Mouse (Mus musculus) heart, postnatal 14 days (tissue): ENCODE results near the gene Tectb. TPM values are rescaled to one million over a fixed set of nuclear protein-coding genes. Genes with fewer than 3 reads are reported as not detected.
"Not testable (repeated sequence)": the region's sequence is repeated elsewhere in the genome, so short reads cannot be mapped to it uniquely, and the experiment has no call there.

Source experiments
- DNase-seq, 2 experiments: peaks; one replicate each; pipeline ENCODE4 v3.0.0; 2021 to 2022
- intact Hi-C: fragments of 180-260 bp; cut with DNase I; formaldehyde crosslinking; loops from one replicate; pipeline ENCODE4 v1.15.1; 2025
- total RNA-seq, 2 experiments: library from RNA; stranded (reverse); gene quantifications; 2 replicates each; pipeline ENCODE4 v1.2.3; 2021

Gene Tectb
- total RNA-seq, 2 experiments from 2014 or later: 0.17 to 0.72 TPM

DNA sequence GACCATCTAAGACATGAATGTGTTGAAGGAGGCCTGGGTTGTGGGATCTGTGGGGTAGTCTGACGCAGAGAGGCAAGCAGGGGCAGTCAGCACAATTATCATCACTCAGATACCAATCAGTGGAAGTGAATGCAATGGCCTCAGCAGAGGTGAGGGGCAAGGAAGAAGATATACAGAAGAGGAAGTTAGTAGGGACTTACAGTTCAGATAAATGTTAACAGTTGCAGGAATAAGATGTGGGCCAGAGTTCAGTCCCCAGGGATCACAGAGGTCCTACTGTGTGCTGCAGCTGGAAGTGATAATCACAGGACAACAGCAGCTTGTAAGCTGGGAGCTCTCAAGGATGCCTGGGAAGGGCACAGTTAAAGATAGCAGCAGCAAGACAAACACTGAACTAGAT is 16.4 kb upstream of the Tectb start:
- intact Hi-C loops: no loop called here
- no peak for DNase-seq

DNA sequence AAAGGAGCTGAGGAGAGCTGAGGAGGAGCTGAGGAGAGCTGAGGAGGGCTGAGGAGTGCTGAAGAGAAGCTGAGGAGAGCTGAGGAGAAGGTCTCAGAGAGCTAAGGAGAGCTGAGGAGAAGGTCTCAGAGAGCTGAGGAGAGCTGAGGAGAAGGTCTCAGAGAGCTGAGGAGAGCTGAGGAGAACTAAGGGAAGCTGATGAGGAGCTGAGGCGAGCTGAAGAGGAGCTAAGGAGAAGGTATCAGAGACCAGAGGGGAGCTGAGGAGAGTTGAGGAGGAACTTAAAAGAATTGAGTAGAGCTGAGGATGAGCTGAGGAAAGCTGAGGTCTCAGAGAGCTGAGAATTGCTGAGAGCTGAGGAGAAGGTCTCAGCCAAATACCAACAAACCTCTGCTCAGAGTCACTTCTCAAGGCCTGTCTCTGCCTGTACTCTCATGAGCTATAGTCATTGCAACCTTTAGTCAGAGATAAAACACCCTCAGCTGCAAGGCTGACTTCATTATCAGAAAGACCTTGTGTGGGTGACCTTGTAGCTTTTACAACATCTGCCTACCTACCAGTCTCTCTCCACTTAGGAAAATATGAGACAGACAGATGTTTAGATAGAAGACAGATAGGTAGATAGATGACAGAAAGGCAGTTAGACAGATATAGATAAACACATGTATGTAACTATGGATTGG is 15.2 kb upstream of the Tectb start:
- intact Hi-C loops: no loop called here
- no peak for DNase-seq

DNA sequence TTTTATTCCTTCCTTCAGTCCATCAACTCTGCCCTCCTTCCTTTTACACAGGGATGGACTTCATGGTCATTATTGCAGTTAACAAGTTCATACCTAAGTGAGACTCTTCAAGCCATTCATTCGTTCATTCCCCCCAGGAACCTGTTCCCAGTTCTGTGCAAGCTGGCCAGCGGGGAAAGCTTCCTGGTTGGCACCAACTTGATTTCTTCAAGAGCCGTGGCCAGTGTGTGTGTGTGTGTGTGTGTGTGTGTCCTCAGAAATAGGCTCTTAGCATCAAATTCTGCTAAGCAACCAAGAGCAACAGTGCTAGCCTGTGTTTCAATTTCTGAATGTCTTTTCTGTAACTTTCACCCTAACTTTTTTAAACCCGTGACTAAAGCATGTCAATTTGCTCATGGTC is 14.6 kb upstream of the Tectb start:
- intact Hi-C loops: no loop called here
- DNase-seq: no peak

DNA sequence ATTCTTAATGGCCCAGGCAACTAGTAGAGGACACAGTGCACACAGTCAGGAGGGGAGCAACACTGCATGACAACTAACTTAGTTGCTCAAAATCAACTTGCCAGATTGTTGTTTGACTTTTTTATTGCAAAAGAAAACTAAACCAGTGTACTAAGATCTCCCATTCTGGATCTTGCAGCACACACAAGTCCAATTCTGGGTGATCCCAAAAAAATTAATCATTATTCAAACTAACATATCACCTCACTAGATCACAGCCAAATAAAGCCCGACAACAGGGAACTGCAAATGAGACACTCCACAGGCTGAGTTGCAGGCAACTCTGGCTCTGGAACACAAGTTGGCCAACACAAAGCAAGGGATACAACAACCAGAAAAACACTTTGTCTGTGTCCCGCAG is 13.8 kb upstream of the Tectb start:
- intact Hi-C loops: no loop called here
- DNase-seq: no peak

DNA sequence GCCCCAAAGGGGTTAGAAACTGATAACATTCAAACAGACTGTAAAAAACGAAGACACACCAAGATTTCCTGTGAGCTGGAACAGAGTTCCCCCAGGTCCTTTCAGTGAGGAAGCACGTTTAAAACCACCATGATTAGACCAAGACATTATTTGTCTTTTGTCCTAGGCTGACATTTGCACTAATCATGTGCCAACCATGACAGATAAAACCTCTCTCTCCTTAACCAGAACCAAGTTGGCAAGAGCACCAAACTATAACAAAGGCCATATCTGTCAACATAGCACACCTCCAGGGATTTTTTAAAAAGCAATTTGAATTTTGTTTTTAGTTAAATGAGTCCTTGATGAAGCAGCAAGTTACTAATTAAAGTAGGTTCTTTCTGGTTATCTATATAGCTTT is 12.8 kb upstream of the Tectb start:
- intact Hi-C loops: no loop called here
- DNase-seq: no peak

DNA sequence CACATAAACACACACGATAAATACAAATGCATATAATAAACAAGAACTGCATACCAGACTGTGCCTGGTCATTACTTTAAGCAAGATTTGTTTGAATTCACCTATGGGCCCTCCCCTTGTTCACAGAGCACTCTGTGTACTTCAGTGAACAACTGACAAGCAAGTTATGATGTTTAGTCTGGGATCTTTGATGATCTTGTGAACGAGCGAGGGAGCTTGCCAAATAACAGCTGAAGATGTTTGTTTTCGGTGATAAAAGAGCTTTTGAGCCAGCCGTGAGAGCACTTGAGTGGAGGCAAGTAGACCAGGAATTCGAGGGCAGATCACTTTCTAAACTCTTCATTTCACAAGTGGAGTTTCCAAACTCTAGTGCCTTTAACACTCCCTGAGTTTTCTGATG is 12.2 kb upstream of the Tectb start:
- intact Hi-C loops: no loop called here
- DNase-seq: no peak

DNA sequence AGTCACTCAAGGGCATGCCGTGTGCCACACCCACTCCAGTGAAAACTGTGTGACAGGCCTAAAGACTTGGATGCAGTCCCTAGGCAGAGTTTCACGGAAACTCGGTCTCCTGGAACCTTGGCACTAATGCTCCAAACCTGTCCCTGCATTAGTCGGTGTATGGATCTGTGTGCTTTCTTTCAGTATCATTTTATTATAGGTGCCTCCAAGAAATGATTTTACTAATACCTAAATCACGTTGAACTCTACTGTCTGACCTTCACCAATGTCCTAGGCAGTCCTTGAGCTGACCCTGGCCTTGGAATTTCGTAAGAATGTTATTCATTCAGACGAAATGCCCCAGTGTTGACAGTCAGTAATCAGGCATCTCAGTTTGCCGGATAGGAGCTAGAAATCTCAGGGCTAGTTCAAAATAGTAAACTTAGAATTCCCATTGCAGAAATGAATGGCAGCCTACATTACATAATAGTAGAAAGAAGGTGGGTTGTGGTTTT is 11.2 kb upstream of the Tectb start:
- DNase-seq, intact Hi-C loops: not testable (repeated sequence)

DNA sequence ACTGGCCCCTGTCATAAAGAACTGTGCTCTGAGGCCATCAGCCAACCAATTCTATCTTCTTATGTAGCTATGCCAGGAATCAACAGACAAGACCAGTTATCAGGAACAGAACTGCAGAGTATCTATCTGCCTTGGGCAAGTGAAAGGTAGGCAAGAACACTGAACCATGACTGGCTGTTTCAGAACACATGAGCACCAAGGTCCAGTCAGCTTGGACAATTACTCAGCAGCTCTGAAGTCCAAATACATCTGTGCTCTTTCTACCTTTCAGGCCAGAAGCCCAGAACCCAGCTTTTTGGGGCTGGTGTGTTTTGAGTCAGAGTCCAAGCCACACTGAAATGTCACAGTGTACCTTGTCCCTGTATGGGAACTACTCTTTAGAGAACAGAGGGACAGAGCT is 10.1 kb upstream of the Tectb start:
- no peak for DNase-seq
- intact Hi-C loops: no loop called here

DNA sequence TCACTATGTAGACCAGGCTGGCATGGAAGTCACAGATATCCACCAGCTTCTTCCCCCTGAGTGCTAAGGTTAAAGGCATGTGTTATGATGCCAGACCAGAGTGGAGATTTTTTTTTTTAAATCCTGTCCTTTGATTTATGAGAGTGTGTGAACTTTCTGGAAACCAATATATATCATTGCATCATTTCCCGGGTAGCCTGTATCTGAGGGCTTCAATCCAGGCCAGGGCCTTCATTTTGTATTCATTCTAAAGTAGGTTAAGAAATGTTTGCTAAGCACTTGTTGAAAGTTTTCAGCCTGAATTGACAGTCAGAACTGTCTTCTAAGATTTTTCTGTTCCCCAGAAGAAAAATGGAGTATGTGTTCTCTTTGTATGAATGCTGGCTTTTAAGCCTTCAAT is 8.9 kb upstream of the Tectb start:
- DNase-seq: no peak

DNA sequence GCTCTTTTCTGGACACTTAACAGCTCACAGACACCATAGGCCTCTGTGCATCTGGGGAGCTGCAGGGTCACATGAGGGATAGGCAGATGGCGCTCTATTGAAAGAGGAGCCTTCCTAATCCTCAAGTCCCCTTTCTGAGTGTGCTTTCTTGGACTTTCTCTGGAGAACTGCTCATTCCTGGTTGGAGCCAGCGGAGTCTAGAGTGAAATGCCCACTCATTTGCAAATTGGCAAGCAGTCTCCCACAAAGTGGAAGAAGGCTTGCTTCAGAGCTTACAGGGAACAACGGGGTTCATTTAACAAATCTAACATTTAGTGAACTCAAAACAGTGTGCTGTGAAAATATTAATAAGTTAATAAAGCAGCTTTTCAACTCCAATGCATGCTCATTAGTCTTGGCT is 3.4 kb upstream of the Tectb start:
- intact Hi-C loops: no loop called here
- DNase-seq: no peak

More for the DNA sequence above, 8.9 kb upstream of the Tectb start:
- intact Hi-C loops: no loop called here

DNA sequence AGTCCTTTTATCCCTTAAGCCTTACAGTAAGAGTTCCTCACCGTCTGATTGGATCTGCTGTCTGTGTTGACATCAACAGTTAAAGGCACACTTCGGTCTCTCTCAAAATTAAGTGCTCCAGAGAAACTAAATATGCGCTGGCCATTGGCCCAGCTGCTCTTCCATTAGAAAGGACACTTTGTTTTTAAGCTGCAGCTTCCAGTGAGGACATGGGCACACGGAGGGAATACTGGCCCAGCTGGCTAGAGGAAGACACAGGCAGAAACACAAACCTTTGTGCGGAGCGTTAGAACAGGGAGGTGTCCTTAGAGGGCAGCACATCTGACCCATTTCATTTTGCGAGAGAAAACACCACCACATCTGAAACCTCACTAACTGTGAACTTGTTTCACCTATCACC is 3.9 kb downstream of the Tectb start:
- intact Hi-C loops: no loop called here

DNA sequence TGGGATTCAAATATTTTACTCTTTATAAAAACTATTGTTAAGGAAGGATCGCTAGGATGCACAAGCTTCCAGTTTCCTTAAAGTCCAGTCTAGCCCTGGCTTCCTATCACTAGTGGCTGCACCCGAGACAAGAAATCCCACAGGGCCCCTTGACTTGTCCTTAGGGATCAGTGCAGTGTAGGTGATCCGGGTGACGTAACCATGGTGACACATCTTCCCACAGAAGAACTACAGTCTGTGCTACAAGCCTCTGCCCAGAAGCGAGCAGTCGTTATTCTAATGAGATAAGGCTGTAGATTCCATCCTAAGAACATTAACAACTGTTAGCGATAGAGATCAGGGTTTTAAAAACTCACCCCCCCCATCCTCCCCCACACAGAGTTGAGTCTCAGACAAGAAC is 4.5 kb downstream of the Tectb start:
- no peak for DNase-seq
- intact Hi-C loops: no loop called here

More for the DNA sequence above, 3.9 kb downstream of the Tectb start:
- no peak for DNase-seq

DNA sequence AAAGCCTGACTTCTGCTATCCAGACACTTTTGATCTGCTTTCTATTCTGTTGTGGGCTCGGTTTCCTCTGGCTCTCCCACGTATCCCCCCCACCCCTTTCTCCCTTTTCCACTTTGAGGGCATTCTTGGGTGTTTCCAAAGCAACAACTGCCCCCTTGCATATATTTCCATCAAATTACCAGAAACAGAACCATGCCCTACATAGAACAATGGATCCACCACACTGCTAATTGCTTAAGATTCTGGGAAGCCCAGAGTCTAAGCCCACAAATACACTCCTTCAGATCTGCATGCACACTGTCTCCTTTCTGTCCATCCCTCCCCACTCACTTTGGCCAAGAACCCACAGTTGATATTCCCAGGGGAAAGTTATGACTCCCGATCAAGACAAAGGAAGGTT is 5.1 kb downstream of the Tectb start:
- no peak for DNase-seq
- intact Hi-C loops: no loop called here

DNA sequence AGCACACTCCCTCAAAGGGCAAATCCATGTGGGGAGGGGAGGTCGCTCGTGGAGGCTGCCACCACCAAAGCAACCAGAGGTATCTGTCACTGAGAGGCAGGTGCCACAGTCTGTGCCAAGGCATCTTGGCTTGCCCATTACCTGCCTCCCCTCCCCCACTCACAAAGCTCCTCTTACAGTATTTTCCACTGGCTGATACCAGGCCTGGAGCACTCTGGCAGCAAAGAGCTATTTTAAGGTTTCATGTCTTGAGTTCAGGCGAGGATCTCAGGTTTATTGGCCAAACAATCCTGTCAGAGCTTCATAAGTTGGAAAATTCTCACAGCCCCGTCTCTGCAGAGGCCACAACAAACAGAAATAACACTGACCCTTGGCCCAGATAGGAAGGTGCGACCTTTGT is 9.5 kb downstream of the Tectb start:
- intact Hi-C loops: loop anchor here (10.0 kb wide), 1 partner anchor 1245 kb away; the partner anchor contains the start of genes Bbip1 and Shoc2
- peak; percentile 52 to 70 for DNase-seq

DNA sequence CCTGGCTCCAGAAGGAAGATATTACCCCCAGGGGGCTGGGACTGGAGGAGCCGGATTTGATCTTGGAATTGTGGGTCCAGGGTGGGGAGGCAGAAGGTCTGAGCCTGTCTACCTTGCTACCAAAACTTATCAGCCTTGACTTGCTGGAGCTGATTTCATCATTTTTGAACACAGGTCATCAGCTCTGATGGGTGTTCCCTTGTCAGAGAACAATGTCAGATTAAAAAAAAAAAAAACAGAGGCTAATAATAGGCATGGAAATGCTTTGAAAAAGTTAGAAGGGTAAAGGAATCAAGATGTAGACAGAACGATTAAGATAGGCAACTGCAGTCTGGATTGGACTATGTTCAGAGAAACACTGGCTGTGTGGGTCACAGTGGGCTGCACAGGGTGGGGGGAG is 11.1 kb downstream of the Tectb start:
- no peak for DNase-seq
- intact Hi-C loops: loop anchor here (10.0 kb wide), 1 partner anchor 1247 kb away; the partner anchor contains the start of genes Bbip1 and Shoc2

DNA sequence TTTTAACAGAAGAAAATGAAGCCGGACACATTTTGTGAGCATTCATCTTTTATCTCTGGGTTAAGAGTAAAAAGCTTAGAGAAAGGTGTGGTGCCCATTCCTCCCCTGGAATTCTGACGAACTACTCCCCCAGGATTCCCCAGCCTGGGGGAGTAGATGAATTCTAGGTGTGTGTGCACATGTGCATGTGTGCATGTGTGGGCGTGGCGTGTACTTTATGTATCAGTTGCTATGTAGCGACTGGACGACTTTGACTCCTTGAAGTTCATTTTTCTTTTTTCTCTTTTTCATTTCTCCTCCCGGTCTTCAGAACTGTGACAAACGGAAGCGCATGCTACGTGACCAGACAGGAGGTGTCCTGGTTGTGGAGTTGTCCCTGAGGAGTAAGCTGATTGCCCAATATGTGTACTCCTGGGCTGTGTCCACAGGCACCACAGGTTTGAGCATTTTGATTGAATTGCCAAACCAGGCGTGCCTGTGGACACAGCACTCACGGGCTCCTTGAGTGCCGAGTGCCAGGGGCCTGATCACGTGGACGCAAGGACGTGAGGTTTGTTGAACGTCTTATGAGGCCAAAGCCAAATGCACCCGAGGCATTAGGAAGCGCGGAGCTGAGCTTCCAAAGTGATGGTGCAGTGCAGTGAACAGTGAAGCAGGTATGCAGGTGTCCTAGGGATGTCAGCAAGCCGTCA is 11.9 kb downstream of the Tectb start:
- DNase-seq: no peak

DNA sequence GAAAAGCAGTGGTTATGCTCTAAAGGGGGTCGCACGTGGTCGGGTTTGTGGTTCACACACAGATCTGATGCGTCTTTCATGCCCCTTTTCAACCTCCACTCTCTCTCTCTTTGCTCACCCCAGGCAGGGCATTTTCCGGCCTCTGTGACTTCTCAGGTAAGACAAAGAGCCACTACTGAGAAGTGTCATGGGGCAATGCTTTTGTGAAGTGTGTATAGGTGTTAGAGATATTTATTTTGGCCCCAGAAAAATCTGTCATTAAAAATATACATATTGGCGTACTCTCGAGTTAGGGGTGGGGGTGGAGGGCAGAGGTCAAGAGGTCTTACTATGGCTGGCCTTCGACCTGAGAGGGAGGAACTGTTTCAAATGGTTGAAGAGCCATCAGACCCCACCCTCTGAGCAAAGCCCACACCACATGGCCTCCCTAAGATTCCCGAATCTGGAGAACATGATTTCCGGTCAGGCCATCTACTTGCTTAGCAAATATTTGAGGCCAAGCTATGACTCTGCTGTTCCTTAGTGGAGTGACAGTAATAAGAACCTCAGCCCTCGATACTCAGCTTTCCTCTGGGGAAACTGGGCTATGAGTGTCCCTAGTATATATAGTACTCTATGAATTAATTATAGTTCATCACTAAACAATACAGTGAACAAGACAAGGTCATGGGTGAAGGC is 13.3 kb downstream of the Tectb start:
- intact Hi-C loops: loop anchor here (10.0 kb wide), 1 partner anchor 1249 kb away; the partner anchor contains the start of genes Bbip1 and Shoc2
- DNase-seq: no peak

More for the DNA sequence above, 11.9 kb downstream of the Tectb start:
- intact Hi-C loops: loop anchor here (10.0 kb wide), 1 partner anchor 1248 kb away; the partner anchor contains the start of genes Bbip1 and Shoc2

DNA sequence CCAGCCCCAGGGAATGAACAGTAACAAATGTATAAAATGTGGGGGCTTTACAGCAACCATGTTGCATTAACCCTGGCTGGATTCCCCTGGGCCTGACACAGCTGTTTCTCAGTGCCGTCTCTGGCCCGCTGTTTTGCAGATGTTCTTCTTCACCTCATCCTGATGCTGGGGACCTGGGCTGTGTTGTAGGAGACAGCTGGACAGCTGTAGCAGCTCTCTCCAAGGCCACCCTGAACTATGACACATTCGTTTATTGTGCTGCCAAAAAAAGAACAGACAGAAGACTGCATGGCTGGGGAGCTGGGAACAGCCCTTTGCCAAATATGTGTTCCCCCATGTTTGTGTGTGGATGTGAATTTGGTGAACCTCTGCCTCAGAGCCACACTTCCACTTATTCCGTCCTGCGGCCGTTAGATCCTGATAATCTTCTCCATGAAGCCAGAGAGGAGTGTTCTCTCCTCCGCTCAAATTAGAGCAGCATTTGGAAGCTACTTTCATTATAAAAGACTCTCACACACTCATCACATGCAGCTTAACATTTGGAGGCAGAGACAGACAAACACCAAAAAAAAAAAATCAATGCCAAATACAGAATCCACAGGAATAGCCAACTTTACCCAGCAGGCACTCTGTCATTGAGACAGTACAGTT is 14.1 kb downstream of the Tectb start:
- intact Hi-C loops: loop anchor here (10.0 kb wide), 1 partner anchor 1250 kb away; the partner anchor contains the start of genes Bbip1 and Shoc2
- peak; percentile 45 to 54 for DNase-seq

DNA sequence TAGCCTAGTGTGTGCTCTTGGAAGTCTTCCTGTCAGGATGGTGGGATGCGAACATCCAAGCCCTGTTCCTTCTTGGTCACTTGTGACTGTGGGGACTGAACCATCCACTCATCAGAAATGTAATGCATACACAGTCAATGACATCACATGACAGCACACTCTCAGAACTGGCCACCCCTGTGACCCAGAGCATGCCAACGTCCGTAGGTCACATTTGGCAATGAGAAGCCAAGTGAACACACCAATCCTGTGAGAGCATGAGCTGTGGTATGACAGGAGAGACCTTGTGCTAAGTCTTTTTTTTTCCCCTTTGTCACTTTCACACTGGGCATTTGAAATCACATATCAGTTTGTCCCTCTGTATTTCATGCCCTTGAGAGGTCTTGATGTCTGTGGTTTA is 15.0 kb downstream of the Tectb start:
- intact Hi-C loops: loop anchor here (10.0 kb wide), 1 partner anchor 1251 kb away; the partner anchor contains the start of genes Bbip1 and Shoc2
- DNase-seq: no peak

DNA sequence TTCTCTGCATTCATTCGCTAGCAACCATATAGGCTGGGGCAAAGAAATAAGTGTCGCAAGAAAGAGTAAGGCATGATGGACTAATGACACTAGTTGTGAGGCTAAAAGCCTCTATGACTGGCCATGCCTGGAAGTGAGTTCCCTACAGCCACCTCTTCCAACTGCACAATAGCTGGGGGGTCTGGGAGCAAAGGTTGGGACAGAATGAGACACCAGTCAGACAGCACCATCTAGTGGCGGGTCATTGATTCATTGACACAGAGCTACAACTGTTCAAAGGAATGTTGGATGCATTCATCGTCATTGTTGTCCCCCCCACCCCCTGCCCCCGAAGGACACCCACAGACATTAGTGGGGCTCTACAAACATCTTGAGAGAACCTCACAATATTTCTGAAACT is 17.8 kb downstream of the Tectb start:
- peak; percentile 61 to 84 for DNase-seq
- intact Hi-C loops: loop anchor here (1.0 to 10.0 kb wide), 2 partner anchors 124 to 1254 kb away; partner anchors contain the start of genes Bbip1 and Shoc2
